Mouse (Mus musculus) cerebellum, adult 2 months (tissue): Measurements from ENCODE around the gene Gps2. TPM values are rescaled to one million over a fixed set of nuclear protein-coding genes. Genes with fewer than 3 reads are reported as not detected.
"Not testable (repeated sequence)": the region's sequence is repeated elsewhere in the genome, so short reads cannot be mapped to it uniquely, and the experiment has no call there.

ENCODE experiments used
- DNase-seq, 2 experiments: peaks; one replicate each; pipeline ENCODE4 v3.0.0; 2021
- H3K27ac ChIP-seq: fragments of 200-500 bp; 2 replicates; pipeline ENCODE4 v1.5.1; 2012; ENCODE audit warnings: low read length, control low read depth, inconsistent platforms; ENCODE audit not compliant: insufficient read depth
- H3K27me3 ChIP-seq: fragments of 200-500 bp; 2 replicates; pipeline ENCODE4 v1.6.1; 2012; ENCODE audit warnings: inconsistent platforms, mild to moderate bottlenecking, low read length, moderate library complexity; ENCODE audit not compliant: control insufficient read depth, insufficient read depth
- H3K4me1 ChIP-seq: fragments of 200-500 bp; 2 replicates; pipeline ENCODE4 v1.6.1; 2011; ENCODE audit warnings: low read length; ENCODE audit not compliant: control insufficient read depth, insufficient read depth
- H3K4me3 ChIP-seq: fragments of 200-500 bp; replicated peaks from 2 replicates; pipeline ENCODE3; 2011; ENCODE audit warnings: mild to moderate bottlenecking, low read depth, low read length, control low read depth; ENCODE audit not compliant: insufficient read depth
- CTCF ChIP-seq: fragments of 200-500 bp; IDR thresholded peaks from 2 replicates; pipeline ENCODE4 v1.5.1; 2011; ENCODE audit warnings: low read depth, mild to moderate bottlenecking, control low read depth, low read length, moderate library complexity, borderline replicate concordance; ENCODE audit not compliant: insufficient read depth
- POLR2A ChIP-seq: fragments of 200-500 bp; IDR thresholded peaks from 2 replicates; pipeline ENCODE4 v1.6.1; 2011; ENCODE audit warnings: low read length, control low read depth, borderline replicate concordance; ENCODE audit not compliant: insufficient read depth
- WGBS: fragments of 180-500 bp; shearing (Covaris S2); methylation state at CpG from one replicate; pipeline ENCODE4 v1.1.7; 2018; 5-methylcytosine and 5-hydroxymethylcytosine counted together
- polyA plus RNA-seq: library from polyadenylated mRNA; depleted of rRNA; stranded (reverse); fragments of >200 nt; gene quantifications from 2 replicates; pipeline ENCODE4 v1.2.3, GENCODE M21; 2012; rRNA removed

Gps2 gene
- polyA plus RNA-seq, 1 experiment: 78.9 TPM

DNA sequence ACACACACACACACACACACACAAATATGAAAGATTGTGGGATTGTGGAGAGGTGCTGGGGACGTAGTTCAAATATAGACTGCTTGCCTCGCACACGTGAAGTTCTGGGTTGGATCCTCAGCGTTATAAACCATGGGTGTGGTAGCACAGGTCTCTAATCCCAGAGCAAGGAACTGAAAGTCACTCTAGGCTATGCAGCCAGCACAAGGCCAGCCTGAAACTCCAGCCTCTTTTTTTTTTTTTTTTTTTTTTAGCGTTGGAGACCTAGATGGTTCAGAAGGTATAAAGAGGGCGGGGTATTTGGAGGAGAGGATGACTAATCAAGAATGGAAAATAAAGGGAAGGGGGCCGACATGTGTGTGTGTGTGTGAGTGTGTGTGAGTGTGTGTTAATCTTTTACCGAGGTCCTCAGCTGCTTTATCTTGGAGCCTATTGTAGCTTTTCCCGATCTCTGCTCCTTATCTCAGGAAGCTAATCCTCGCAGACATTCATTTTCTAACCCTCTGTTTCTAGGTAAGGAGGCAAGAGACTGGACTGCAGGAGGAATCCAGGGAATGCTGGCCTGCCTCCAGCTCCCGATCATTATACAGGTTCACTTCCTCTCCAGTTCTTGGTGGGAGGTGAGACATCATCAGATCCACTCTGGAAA lies 39.7 kb downstream of the Gps2 start:
- WGBS: 62% methylated on average over 11 of the region's 11 CpGs
- Histone ChIP-seq H3K27me3 (no peaks in the 10 kb centered on the region; the same call in 1 of the 2 replicates), H3K27ac (no peak overlapping the region), H3K4me3 (no peak overlapping the region), H3K4me1 (no peaks in the 10 kb centered on the region)
- TF ChIP-seq CTCF (no peak), POLR2A (no peak)
- no peak for DNase-seq

DNA sequence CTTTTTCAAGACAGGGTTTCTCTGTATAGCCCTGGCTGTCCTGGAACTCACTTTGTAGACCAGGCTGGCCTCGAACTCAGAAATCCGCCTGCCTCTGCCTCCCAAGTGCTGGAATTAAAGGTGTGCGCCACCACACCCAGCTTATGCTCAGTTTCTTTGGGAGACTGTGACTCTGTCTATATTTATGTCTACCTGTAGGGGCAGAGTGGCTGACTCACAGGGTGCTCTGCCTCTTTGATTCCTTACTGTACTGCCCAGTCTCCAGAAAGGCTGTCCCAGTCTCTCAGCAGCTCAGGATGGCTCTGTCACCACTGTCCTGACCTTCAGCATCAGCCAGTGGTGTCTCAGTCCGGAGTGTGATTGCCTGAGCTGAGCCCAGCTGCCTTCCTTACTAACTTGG lies 41.9 kb downstream of the Gps2 start:
- H3K4me3 ChIP-seq, H3K4me1 ChIP-seq, DNase-seq, H3K27ac ChIP-seq, H3K27me3 ChIP-seq: not testable (repeated sequence)
- WGBS: 63% methylated on average over 4 of the region's 4 CpGs

DNA sequence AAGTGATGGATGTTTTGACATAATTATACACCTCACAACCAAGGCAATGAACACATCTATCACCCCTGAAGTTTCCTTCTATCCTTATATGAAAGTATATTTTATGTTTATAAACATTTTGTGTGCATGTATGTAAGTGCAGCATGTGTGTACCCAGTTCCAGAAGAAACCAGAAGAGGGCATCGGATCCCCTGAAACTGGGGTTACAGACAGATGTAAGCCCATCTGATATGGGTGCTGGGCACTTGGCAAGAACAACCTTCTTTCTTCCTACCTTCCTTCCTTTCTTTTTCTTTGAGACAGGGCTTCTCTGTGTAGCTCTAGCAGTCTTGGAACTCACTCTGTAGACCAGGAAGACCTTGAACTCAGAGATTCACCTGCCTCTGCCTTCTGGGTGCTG lies 42.5 kb downstream of the Gps2 start:
- no peak overlapping the region for H3K4me3 ChIP-seq
- WGBS: 88% methylated on average over 1 of the region's 1 CpGs
- DNase-seq: no peak
- no peaks in the 10 kb centered on the region; the same call in 1 of the 2 replicates for H3K27me3 ChIP-seq
- no peak overlapping the region for H3K27ac ChIP-seq
- no peaks in the 10 kb centered on the region for H3K4me1 ChIP-seq
- TF ChIP-seq POLR2A: no peak
- TF ChIP-seq CTCF: no peak

DNA sequence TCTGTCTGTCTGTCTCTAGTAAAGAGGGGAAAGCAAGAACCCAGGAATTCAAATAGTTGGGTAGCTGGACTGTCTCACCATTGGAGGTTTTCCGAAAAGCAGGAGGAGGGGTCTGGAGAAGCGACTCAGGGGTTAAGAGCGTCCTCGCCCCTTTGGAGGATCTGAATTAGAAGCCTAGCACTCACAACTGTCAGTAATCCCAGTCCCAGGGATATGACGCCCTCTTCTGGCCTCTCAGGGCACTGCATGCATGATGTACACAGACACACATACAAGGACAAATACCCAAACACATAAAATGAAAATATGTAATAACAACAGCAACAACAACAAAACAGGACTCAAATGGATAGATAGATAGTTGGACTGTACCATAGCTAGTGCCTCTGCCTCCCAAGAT lies 46.9 kb downstream of the Gps2 start:
- no peak for DNase-seq
- H3K4me3 ChIP-seq: no peak overlapping the region
- H3K4me1 ChIP-seq: no peaks in the 10 kb centered on the region
- no peak overlapping the region for H3K27ac ChIP-seq
- TF ChIP-seq POLR2A (no peak), CTCF (0 out of 2 replicates have a peak, but pooled peaks have one; percentile 2)
- peaks cover 3% of the 10 kb centered on the region; the same call in 1 of the 2 replicates for H3K27me3 ChIP-seq
- WGBS: 20% methylated on average over 5 of the region's 5 CpGs

DNA sequence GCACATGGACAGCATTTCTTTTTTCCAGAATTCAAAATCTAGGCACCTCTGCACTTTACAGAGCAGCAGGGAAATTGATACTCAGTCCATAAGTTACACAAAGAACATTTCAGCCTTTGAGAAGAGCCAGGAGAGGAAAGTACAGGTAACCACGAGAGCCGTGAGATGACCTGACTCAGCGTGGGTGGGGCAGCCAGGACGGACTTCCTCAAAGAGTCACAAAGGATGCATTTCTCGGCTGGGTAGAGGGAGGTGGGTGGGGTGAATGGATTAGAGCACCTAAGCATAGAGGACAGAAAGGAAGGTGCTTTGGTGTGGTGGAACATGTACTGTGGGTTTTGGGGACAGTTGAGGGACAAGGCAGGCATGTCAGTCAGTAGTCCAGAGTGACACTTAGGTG lies 48.2 kb downstream of the Gps2 start:
- Histone ChIP-seq H3K27me3 (peaks cover 5% of the 10 kb centered on the region; the same call in 1 of the 2 replicates), H3K4me3 (no peak overlapping the region), H3K27ac (no peak overlapping the region), H3K4me1 (no peaks in the 10 kb centered on the region)
- DNase-seq: no peak
- TF ChIP-seq CTCF: no peak
- 55% methylated on average over 5 of the region's 5 CpGs for WGBS

DNA sequence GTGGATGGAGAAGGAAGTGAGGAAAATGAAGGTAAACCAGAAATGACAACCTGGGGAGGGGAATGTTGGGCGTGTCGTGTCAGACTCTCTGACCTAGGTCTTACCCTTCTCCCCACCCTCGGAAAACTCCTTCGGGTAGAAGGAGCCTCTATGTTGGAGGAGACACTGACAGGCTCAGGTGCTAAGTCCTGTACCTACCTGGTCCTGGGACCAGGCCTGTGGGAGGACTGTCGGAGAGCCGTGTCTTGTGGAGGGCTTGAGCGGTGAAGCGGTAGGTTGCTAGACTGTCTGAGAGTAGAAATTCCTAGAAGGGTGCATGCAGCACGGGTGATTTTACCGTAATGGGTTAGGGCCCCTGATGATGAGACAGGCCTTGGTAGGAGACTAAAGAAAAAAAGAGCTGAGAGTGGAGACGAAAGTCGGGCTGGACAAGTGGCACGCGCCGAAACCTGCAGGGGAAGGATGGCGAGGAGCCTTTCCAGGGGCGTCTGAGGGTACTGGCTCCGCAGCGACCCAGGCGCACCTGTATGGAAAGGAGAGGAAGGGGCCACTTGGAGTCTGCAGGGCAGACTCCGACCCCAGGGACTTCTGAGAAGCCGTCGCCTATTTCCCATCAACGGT lies 51.1 kb downstream of the Gps2 start, which contains the start of gene Cldn7:
Gene Cldn7 (plus strand): TSS at position 130 of the 621 bp plus-strand sequence.
- peaks cover 5% of the 10 kb centered on the region; the same call in 1 of the 2 replicates for H3K27me3 ChIP-seq
- no peaks in the 10 kb centered on the region for H3K4me1 ChIP-seq
- no peak within 1 kb of the TSS for H3K27ac ChIP-seq
- 14% methylated on average over 24 of the region's 24 CpGs for WGBS
- DNase-seq: no peak
- no peak within 1 kb of the TSS for H3K4me3 ChIP-seq
- TF ChIP-seq POLR2A (no peak), CTCF (no peak)

DNA sequence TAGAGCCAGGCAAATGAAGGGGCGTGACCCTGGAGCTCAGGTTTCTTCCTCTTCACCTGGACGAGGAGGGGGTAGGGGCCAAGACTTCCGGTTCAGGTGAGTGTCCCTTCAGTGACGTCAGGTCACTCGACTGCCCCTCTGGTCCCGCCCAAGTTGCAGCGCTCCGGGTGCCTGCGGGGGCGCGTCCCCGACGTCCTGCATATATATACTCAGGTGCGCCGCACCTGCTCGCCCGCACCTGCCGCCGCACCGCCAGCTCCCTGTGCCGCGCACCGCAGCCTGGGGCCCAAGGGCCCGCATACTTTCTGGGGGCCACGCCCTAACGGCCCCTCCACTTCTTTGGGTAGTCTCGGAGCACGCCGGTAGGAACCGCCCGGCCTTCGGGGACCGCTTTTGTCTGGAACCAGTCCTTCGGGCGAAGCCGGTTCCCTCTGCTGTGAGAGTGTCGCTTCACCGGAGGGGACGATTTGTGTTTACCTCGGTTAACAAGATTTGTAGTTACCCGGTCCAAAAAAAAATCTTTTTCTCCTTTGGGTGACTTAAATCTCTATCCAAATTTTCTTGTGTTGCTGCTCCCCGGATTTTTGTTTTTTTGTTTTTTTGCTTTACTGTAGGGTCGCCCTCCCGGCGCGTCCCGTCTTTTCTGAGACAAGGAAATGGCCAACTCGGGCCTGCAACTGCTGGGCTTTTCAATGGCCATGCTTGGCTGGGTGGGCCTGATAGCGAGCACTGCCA lies 51.8 kb downstream of the Gps2 start:
- no peak for TF ChIP-seq CTCF
- no peak for TF ChIP-seq POLR2A
- Histone ChIP-seq H3K4me3 (no peak overlapping the region), H3K27me3 (peaks cover 5% of the 10 kb centered on the region; the same call in 1 of the 2 replicates), H3K4me1 (no peaks in the 10 kb centered on the region), H3K27ac (no peak overlapping the region)
- 3% methylated on average over 49 of the region's 49 CpGs for WGBS
- no peak for DNase-seq

Other genes with a start within 250 kb of the Gps2 start
- 3.7 and 4.5 TPM in 2 replicates for gene Cd68, start 247.7 kb upstream of the Gps2 start, polyA plus RNA-seq
- 316 and 321 TPM in 2 replicates for gene Eif4a1, start 241.5 kb upstream of the Gps2 start, polyA plus RNA-seq
- 110 and 152 TPM in 2 replicates for gene Senp3, start 231.8 kb upstream of the Gps2 start, polyA plus RNA-seq
- gene Tnfsf13, start 228.1 kb upstream of the Gps2 start, polyA plus RNA-seq: 4.8 and 4.9 TPM in 2 replicates
- 31.2 and 35.3 TPM in 2 replicates for gene Tnfsf12, start 218.0 kb upstream of the Gps2 start, polyA plus RNA-seq
- gene Tnfsfm13, start 217.8 kb upstream of the Gps2 start, polyA plus RNA-seq: 3.3 and 4.2 TPM in 2 replicates
- gene Polr2a, start 155.3 kb upstream of the Gps2 start, polyA plus RNA-seq: 35.3 and 42.3 TPM in 2 replicates
- not detected in 2 replicates for gene Slc35g3, start 151.9 kb upstream of the Gps2 start, polyA plus RNA-seq
- 69.8 and 71.1 TPM in 2 replicates for gene Zbtb4, start 148.0 kb upstream of the Gps2 start, polyA plus RNA-seq
- gene Chrnb1, start 117.9 kb upstream of the Gps2 start, polyA plus RNA-seq: 1.6 and 2.9 TPM in 2 replicates
- 47.0 and 49.4 TPM in 2 replicates for gene Fgf11, start 112.0 kb upstream of the Gps2 start, polyA plus RNA-seq
- 0.28 and 0.36 TPM in 2 replicates for gene Tmem102, start 108.3 kb upstream of the Gps2 start, polyA plus RNA-seq
- gene Gm39566, start 98.6 kb upstream of the Gps2 start, polyA plus RNA-seq: not detected in 2 replicates
- gene Spem2, start 95.4 kb upstream of the Gps2 start, polyA plus RNA-seq: not detected in 2 replicates
- gene Spem1, start 91.7 kb upstream of the Gps2 start, polyA plus RNA-seq: 1.4 TPM in 2 replicates
- 116 and 122 TPM in 2 replicates for gene Nlgn2, start 76.1 kb upstream of the Gps2 start, polyA plus RNA-seq
- gene Tmem256, start 75.4 kb upstream of the Gps2 start, polyA plus RNA-seq: 200 and 210 TPM in 2 replicates
- gene Plscr3, start 67.5 kb upstream of the Gps2 start, polyA plus RNA-seq: 34.2 and 36.9 TPM in 2 replicates
- 0.21 and 0.39 TPM in 2 replicates for gene Tnk1, start 55.2 kb upstream of the Gps2 start, polyA plus RNA-seq
- not detected in 2 replicates for gene Tmem95, start 35.9 kb upstream of the Gps2 start, polyA plus RNA-seq
- gene Kctd11, start 32.5 kb upstream of the Gps2 start, polyA plus RNA-seq: 1.9 and 2.2 TPM in 2 replicates
- gene Acap1, start 18.3 kb upstream of the Gps2 start, polyA plus RNA-seq: 0.18 and 0.24 TPM in 2 replicates
- gene 2810408A11Rik, start 12.9 kb upstream of the Gps2 start, polyA plus RNA-seq: 0.36 and 0.43 TPM in 2 replicates
- 119 and 128 TPM in 2 replicates for gene Neurl4, start 12.8 kb upstream of the Gps2 start, polyA plus RNA-seq
- 514 and 533 TPM in 2 replicates for gene Eif5a, start 8.1 kb downstream of the Gps2 start, polyA plus RNA-seq
- 16.5 and 16.8 TPM in 2 replicates for gene Ybx2, start 21.9 kb downstream of the Gps2 start, polyA plus RNA-seq
- 5.9 and 7.2 TPM in 2 replicates for gene Slc2a4, start 34.3 kb downstream of the Gps2 start, polyA plus RNA-seq
- gene Cldn7, start 50.9 kb downstream of the Gps2 start, polyA plus RNA-seq: 0.33 TPM in 1 of 2 replicates, not detected in the other
- gene Ctdnep1, start 67.3 kb downstream of the Gps2 start, polyA plus RNA-seq: 93.9 and 108 TPM in 2 replicates
- gene Elp5, start 68.6 kb downstream of the Gps2 start, polyA plus RNA-seq: 106 and 109 TPM in 2 replicates
- 344 and 366 TPM in 2 replicates for gene Gabarap, start 77.3 kb downstream of the Gps2 start, polyA plus RNA-seq
- gene Phf23, start 81.9 kb downstream of the Gps2 start, polyA plus RNA-seq: 41.8 and 44.4 TPM in 2 replicates
- 27.2 and 28.9 TPM in 2 replicates for gene Dvl2, start 86.7 kb downstream of the Gps2 start, polyA plus RNA-seq
- gene Acadvl, start 101.5 kb downstream of the Gps2 start, polyA plus RNA-seq: 104 and 112 TPM in 2 replicates
- gene Dlg4, start 103.1 kb downstream of the Gps2 start, polyA plus RNA-seq: 352 and 374 TPM in 2 replicates
- 13.8 and 17.1 TPM in 2 replicates for gene Asgr1, start 140.2 kb downstream of the Gps2 start, polyA plus RNA-seq
- gene Asgr2, start 178.8 kb downstream of the Gps2 start, polyA plus RNA-seq: 0.11 and 0.17 TPM in 2 replicates
- gene Mgl2, start 216.4 kb downstream of the Gps2 start, polyA plus RNA-seq: 2.4 and 2.5 TPM in 2 replicates
- gene Clec10a, start 242.3 kb downstream of the Gps2 start, polyA plus RNA-seq: 1.2 and 1.4 TPM in 2 replicates